Mouse (Mus musculus): ENCODE data around the gene Plekha1. TPM values are rescaled to one million over a fixed set of nuclear protein-coding genes. Genes with fewer than 3 reads are reported as not detected.
A peak's percentile ranks its signal among the peaks of the same experiment; 100 is the strongest.

Plekha1 gene
- polyA plus RNA-seq, 1 experiment from 2014 or later: 39.5 TPM

DNA sequence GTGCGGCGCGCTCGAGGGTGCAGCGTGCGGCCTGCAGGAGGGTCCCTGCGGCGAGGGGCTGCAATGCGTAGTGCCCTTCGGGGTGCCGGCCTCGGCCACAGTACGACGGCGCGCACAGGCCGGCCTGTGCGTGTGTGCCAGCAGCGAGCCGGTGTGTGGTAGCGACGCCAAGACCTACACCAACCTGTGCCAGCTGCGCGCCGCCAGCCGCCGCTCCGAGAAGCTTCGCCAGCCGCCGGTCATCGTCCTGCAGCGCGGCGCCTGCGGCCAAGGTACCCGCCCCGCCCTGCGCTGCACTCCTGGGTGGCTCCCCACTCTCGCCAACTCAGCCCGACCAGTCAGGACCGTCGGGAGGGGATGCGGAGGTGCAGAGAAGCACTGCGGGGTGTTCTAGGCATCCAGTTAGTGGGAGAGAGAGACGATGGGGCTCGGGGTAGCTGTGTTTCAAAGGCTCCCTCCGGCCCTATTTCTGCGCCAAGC, 71.0 kb downstream of the Plekha1 start:
- H3K27ac ChIP-seq: peak overlapping the region; percentile 35; the same call in 1 of the 2 replicates
- H3K4me1 ChIP-seq (replicated peaks): peaks cover 19% of the 10 kb centered on the region
- no peaks in the 10 kb centered on the region for H3K9me3 ChIP-seq
- H3K27me3 ChIP-seq (ENCODE audit: insufficient read depth, poor library complexity, severe bottlenecking): peaks cover 89% of the 10 kb centered on the region
- peak; percentile 29 for DNase-seq (ENCODE audit: low spot score)
- H3K4me3 ChIP-seq: peak overlapping the region; percentile 56
- H3K36me3 ChIP-seq: no peaks in the 10 kb centered on the region
- WGBS: under 1% methylated on average over 49 of the region's 49 CpGs

DNA sequence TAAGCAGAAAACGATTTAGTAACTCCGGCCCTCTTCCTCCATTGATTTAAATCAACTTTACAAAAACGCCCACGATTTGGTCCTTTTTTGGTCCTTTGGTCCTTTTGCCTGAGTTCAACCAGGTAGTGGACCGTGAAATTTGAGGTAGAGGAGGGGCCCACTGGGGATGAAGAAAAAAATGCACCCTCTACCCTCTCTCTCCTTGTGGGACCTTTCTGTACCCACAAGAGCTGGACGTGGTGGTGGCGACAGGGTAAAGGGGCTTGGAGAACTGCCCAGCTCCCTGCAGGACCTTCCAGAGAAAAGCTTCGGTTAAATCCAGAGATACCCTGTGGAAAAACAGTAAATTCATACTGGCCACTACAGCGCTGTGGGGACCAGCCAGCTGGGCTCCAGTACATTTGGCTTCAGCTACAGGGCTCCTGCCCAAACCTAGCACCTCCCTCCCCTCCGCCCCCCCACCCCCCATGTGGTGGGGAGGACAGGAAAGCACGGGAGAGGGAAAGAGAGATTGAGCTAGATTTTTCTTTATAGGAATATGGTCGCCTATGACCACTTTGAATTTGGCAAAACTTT, 71.8 kb downstream of the Plekha1 start:
- no peak for DNase-seq (ENCODE audit: low spot score)
- 30% methylated on average over 12 of the region's 12 CpGs for WGBS
- Histone ChIP-seq H3K36me3 (no peaks in the 10 kb centered on the region), H3K4me3 (no peak overlapping the region), H3K27me3 (ENCODE audit: insufficient read depth, poor library complexity, severe bottlenecking) (peaks cover 85% of the 10 kb centered on the region), H3K27ac (no peak overlapping the region), H3K4me1 (replicated peaks) (peaks cover 19% of the 10 kb centered on the region), H3K9me3 (no peaks in the 10 kb centered on the region)

DNA sequence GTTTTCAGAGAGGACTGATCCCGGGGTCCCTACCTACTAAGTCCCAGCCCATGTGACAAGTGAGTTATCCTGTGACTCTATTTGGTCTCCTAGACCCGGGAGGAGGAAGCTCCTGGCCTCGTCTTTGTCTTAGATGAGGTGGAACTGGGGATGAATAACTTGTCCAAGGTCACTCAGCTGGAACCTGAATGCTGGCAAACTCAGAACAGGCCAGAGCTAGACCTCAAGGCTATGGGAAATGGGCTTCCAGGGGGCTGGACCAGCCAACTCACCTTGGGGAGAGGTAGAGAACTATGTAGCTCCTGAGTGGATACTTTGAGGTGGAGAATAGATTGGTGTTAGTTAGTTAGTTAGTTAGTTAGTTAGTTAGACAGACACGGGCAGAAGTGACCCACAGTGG, 72.4 kb downstream of the Plekha1 start:
- Histone ChIP-seq H3K4me3 (no peak overlapping the region), H3K4me1 (replicated peaks) (peaks cover 19% of the 10 kb centered on the region), H3K27me3 (ENCODE audit: insufficient read depth, poor library complexity, severe bottlenecking) (peaks cover 78% of the 10 kb centered on the region), H3K27ac (no peak overlapping the region), H3K9me3 (no peaks in the 10 kb centered on the region), H3K36me3 (no peaks in the 10 kb centered on the region)
- 55% methylated on average over 4 of the region's 4 CpGs for WGBS
- DNase-seq (ENCODE audit: low spot score): no peak

DNA sequence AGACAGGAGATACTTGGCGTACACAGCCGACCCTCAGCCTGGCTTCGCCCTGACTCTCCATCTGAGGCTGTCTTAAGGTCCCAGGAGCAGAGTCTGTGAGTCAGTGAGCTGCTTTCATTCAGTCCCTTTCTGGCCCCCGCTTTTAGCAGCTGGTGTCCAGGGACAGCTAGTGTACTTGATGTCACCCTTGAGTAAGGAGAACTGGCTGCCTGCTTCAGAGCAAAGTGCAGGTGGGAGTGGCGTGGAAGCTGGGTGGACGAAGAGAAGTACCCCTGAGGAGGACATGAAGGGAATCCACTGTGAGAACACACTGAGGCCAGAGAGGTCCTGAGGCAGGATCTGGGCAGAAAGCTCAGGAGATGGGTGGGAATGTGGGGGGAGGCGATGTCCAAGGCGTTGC, 73.3 kb downstream of the Plekha1 start:
- H3K4me3 ChIP-seq: no peak overlapping the region
- WGBS: 92% methylated on average over 8 of the region's 8 CpGs
- no peaks in the 10 kb centered on the region for H3K36me3 ChIP-seq
- no peaks in the 10 kb centered on the region for H3K9me3 ChIP-seq
- H3K27ac ChIP-seq: no peak overlapping the region
- H3K4me1 ChIP-seq (replicated peaks): peaks cover 19% of the 10 kb centered on the region
- H3K27me3 ChIP-seq (ENCODE audit: insufficient read depth, poor library complexity, severe bottlenecking): peaks cover 69% of the 10 kb centered on the region
- DNase-seq (ENCODE audit: low spot score): no peak

DNA sequence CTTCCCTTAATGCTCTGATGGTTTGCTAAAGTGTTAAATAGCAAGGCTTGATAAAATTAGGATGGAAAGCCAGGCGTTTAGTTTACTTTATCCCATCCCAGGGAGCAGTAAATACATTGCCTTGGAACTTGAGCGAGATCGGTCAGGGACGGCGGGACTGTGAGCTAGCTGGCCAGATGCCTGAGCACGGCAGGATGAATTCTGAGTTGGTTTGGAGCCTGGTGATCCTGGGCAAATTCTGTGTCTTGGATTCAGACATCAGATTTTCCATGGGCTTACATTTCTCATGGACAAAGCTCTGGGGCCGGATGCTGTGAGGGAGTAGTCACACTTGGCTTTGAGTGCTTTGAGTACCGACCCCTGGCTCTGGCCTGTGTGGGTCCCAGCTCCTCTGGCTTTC, 75.2 kb downstream of the Plekha1 start:
- no peaks in the 10 kb centered on the region for H3K9me3 ChIP-seq
- 91% methylated on average over 8 of the region's 8 CpGs for WGBS
- no peak overlapping the region for H3K27ac ChIP-seq
- H3K27me3 ChIP-seq (ENCODE audit: insufficient read depth, poor library complexity, severe bottlenecking): peaks cover 51% of the 10 kb centered on the region
- H3K4me1 ChIP-seq (replicated peaks): peaks cover 12% of the 10 kb centered on the region
- no peak overlapping the region for H3K4me3 ChIP-seq
- no peaks in the 10 kb centered on the region for H3K36me3 ChIP-seq
- DNase-seq (ENCODE audit: low spot score): no peak

DNA sequence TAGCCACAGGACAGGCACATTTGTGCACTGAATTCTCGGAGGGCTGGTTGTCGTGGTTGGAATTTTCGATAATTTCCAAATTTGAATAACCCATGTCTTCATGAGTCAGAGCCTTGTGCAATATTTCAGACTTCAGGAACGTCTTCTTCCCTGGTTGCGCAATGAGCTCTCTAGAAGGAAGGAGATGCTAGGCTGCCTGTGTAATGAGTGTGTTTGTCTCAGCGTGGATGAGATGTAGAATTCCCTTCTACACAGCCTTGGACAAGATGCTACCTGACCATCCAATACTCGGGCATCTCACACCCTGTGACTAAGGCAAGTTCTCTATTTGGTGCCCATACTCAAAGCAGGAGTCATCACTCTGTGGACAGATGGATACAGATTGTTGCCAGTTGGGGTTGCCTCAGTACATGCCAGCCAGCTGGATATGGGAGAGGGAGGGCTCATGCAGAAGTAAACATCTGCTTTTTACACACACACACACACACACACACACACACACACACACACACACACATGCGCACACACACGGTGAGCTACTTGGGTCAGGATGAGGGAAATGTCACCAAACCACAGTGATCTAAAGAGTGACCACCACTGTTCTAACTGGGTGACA, 77.8 kb downstream of the Plekha1 start:
- Histone ChIP-seq H3K4me1 (replicated peaks) (no peaks in the 10 kb centered on the region), H3K27me3 (ENCODE audit: insufficient read depth, poor library complexity, severe bottlenecking) (peaks cover 24% of the 10 kb centered on the region), H3K4me3 (no peak overlapping the region), H3K9me3 (no peaks in the 10 kb centered on the region), H3K36me3 (no peaks in the 10 kb centered on the region), H3K27ac (no peak overlapping the region)
- no peak for DNase-seq (ENCODE audit: low spot score)
- 90% methylated on average over 9 of the region's 9 CpGs for WGBS

DNA sequence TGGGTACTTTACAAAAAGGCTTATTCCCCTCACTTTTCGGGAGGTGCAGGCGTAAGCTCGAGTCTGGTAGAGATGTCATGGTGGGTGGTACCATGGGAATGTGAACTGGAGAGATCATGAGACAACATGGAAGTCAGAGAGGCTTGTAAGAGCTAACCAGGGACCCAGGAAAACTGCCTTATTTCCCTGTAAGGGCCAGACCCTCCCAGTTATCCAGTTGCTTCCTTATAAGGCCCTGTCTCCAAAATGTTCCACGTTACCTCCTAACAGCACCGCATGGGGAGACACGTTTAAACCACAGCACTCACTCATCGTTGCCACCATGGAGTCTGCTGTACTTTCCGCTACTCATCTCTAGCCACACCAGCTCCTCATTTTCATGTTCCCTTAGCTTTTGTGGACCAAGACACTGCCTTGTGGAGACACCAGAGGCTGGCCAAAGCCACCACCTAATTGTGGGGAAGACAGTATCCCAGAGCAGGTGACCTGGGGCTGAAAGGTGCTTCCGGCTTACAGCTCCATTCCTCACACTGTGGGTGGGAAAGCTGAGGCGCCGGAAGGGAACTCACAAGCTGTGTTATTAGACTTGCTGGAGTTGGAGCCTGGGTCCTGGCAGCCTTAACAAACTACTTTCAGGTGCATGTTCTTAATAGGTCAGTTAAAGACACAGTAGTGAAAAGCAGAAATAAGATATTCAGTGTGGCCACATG, 79.4 kb downstream of the Plekha1 start:
- 92% methylated on average over 11 of the region's 11 CpGs for WGBS

DNA sequence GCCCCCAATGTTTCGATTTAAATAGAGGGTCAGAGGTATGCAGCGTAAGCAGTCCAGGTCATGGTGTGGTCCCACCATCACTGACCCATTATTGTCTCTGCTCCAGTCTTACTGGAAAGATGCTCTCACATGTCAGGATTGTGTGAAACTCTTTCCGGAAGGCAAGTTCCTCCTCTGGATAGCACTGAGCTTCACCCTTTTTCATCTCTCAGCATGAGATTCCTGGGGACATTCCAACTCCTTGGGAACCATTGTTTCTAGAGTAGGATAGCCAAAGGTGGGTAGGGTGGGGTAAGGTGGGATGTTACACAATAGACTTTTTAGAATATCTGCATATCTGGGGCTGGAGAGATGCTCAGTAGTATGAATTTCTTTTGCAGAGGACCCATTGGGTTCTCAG, 80.2 kb downstream of the Plekha1 start:
- no peak overlapping the region for H3K27ac ChIP-seq
- 89% methylated on average over 3 of the region's 3 CpGs for WGBS
- no peaks in the 10 kb centered on the region for H3K36me3 ChIP-seq
- peaks cover under 1% of the 10 kb centered on the region; the same call in 1 of the 2 replicates for H3K27me3 ChIP-seq (ENCODE audit: insufficient read depth, poor library complexity, severe bottlenecking)
- no peak for DNase-seq (ENCODE audit: low spot score)
- no peaks in the 10 kb centered on the region for H3K9me3 ChIP-seq
- H3K4me1 ChIP-seq (replicated peaks): peaks cover 6% of the 10 kb centered on the region; the same call in 1 of the 2 replicates
- no peak overlapping the region for H3K4me3 ChIP-seq

More for the DNA sequence above, 79.4 kb downstream of the Plekha1 start:
- H3K4me1 ChIP-seq (replicated peaks): peaks cover 6% of the 10 kb centered on the region; the same call in 1 of the 2 replicates
- no peak overlapping the region for H3K27ac ChIP-seq
- H3K9me3 ChIP-seq: no peaks in the 10 kb centered on the region
- H3K4me3 ChIP-seq: no peak overlapping the region
- no peaks in the 10 kb centered on the region for H3K36me3 ChIP-seq
- DNase-seq (ENCODE audit: low spot score): no peak
- peaks cover 9% of the 10 kb centered on the region for H3K27me3 ChIP-seq (ENCODE audit: insufficient read depth, poor library complexity, severe bottlenecking)

DNA sequence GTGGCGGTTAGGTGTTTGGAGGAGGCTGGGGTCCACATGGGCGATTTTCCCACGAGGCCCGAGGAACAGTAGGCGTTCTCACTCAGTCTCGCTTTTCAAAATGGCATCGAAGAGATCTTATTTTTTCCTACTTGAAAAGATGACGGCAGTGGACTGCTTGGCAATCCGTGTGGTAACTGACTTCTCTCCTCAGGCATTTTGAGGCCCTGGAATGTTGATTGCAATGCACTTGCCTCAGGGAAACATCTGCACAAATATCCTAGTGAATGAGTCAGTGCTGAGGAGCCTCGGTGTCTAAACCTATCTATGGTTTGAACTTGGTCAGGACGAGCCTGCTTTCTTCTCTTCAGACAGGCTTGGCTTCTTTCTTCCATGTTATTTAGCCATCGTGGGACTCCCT, 80.7 kb downstream of the Plekha1 start:
- no peak for DNase-seq (ENCODE audit: low spot score)
- Histone ChIP-seq H3K36me3 (no peaks in the 10 kb centered on the region), H3K9me3 (no peaks in the 10 kb centered on the region), H3K4me3 (no peak overlapping the region), H3K27ac (no peak overlapping the region), H3K4me1 (replicated peaks) (peaks cover 6% of the 10 kb centered on the region; the same call in 1 of the 2 replicates), H3K27me3 (ENCODE audit: insufficient read depth, poor library complexity, severe bottlenecking) (no peaks in the 10 kb centered on the region)
- 89% methylated on average over 12 of the region's 12 CpGs for WGBS

DNA sequence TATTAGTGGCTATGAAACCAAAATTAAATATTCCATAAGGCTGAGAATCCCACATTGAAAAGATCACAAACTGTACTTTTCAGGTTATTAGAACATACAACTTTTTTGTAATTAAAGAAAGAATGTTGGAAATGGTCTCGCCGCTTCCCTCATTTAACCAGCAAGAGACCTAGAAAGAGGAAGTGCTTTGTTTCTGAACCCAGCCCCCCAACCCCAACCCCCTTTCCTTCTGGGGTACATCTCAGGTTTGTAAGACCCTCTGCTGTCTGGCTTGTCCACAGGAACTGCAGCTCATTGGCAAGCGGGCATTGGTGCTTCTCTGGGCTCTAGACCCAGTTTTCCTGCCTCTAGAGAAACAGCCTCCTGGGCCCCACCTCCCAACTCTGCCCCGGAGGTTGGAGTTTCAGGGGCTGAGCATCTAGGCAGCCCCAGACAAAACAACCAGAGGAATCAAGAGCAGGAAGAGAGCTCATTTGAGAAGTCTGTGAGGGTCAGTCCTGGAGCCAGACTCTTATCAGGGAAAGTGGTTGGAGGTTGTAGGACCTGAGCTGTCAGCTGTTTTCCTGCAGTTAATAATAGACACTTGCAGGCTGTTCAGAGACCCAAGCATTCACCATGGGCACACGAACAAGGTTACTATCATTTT, 83.1 kb downstream of the Plekha1 start:
- Histone ChIP-seq H3K27me3 (ENCODE audit: insufficient read depth, poor library complexity, severe bottlenecking) (no peaks in the 10 kb centered on the region), H3K9me3 (no peaks in the 10 kb centered on the region), H3K36me3 (no peaks in the 10 kb centered on the region), H3K27ac (no peak overlapping the region), H3K4me3 (no peak overlapping the region), H3K4me1 (replicated peaks) (peaks cover 6% of the 10 kb centered on the region; the same call in 1 of the 2 replicates)
- no peak for DNase-seq (ENCODE audit: low spot score)
- WGBS: 65% methylated on average over 5 of the region's 5 CpGs

DNA sequence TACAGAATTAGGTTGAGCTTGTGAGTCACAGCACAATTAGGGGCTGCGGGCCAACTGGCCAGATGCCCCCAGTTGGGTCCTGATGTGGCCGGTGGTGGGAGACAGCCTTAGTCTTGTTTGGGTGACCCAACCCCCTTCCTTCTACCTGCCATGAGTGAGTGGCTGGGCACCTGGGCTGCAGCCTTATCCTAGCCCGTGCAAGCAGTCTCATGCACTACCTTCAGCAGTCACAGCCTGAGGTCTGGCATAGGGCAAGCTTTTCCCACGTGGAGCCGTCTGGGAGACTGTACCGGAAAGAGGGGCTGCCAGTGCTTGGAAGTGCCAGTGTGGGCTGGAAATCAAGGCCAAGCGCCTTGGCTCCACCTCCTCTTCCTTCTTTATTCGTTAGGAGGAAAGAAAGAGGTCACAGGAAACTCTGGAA, 83.8 kb downstream of the Plekha1 start:
- no peak overlapping the region for H3K27ac ChIP-seq
- peaks cover 6% of the 10 kb centered on the region; the same call in 1 of the 2 replicates for H3K4me1 ChIP-seq (replicated peaks)
- H3K36me3 ChIP-seq: no peaks in the 10 kb centered on the region
- DNase-seq (ENCODE audit: low spot score): no peak
- no peaks in the 10 kb centered on the region for H3K9me3 ChIP-seq
- 66% methylated on average over 8 of the region's 8 CpGs for WGBS
- no peaks in the 10 kb centered on the region for H3K27me3 ChIP-seq (ENCODE audit: insufficient read depth, poor library complexity, severe bottlenecking)
- H3K4me3 ChIP-seq: no peak overlapping the region

DNA sequence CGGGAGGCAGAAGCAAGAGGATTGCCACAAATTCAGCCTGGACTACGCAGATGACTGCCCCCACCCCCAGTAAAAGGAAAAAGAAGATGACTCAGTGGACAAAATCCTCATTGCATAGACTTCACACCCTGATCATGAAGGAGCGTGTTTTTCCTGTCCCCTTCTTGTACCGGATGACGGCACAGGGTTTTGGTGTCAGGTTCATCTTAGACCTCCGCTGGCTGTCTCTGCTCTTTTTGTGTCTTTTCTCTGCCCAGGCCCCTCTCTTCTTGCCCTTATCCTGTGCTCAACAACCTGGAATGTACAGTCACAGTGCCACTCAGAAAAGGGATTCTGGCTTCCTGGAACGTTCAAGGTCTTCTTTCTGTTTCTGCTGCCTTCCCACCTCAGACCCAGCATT, 84.9 kb downstream of the Plekha1 start:
- WGBS: 93% methylated on average over 7 of the region's 7 CpGs

More for the DNA sequence above, 84.9 kb downstream of the Plekha1 start:
- peaks cover 6% of the 10 kb centered on the region; the same call in 1 of the 2 replicates for H3K4me1 ChIP-seq (replicated peaks)
- no peak for DNase-seq (ENCODE audit: low spot score)
- H3K36me3 ChIP-seq: no peaks in the 10 kb centered on the region
- no peak overlapping the region for H3K27ac ChIP-seq
- no peaks in the 10 kb centered on the region for H3K9me3 ChIP-seq
- H3K4me3 ChIP-seq: no peak overlapping the region
- no peaks in the 10 kb centered on the region for H3K27me3 ChIP-seq (ENCODE audit: insufficient read depth, poor library complexity, severe bottlenecking)

Measured in hindbrain, embryonic 10.5 days (tissue).